Mouse (Mus musculus) MEL (cell line): ENCODE data around the gene Mgll. TPM values are rescaled to one million over a fixed set of nuclear protein-coding genes. Genes with fewer than 3 reads are reported as not detected.

ENCODE experiments used
- DNase-seq: peaks from one replicate; pipeline ENCODE4 v3.0.0; 2011; ENCODE audit warnings: low read depth, low spot score
- H3K27ac ChIP-seq: 2 replicates; pipeline ENCODE4 v1.5.1; 2012; ENCODE audit warnings: low read depth, mild to moderate bottlenecking, control low read depth, low read length, moderate library complexity; ENCODE audit not compliant: control insufficient read depth
- H3K27me3 ChIP-seq, 2 experiments: fragments of 150-350 bp in 1 of 2; sonication (generic) in 1 of 2; 2 replicates each; pipeline ENCODE4 v1.6.1; 2012; ENCODE audit warnings: low read length in 2 of 2, mild to moderate bottlenecking in 2 of 2, improper control_type of control experiment in 1 of 2, moderate library complexity in 1 of 2; ENCODE audit not compliant: insufficient read depth in 2 of 2, control insufficient read depth in 1 of 2
- H3K36me3 ChIP-seq, 2 experiments: 2 replicates each; pipeline ENCODE4 v1.6.1; 2012 to 2014; ENCODE audit warnings: low read length in 2 of 2, improper control_type of control experiment in 1 of 2, inconsistent platforms in 1 of 2, mild to moderate bottlenecking in 1 of 2; ENCODE audit not compliant: insufficient read depth in 2 of 2, control insufficient read depth in 1 of 2
- H3K4me1 ChIP-seq, 2 experiments: fragments of 150-350 bp in 1 of 2; sonication (generic) in 1 of 2; 2 replicates each; pipeline ENCODE4 v1.6.1; 2012; ENCODE audit warnings: low read length in 2 of 2, improper control_type of control experiment in 1 of 2, mild to moderate bottlenecking in 1 of 2; ENCODE audit not compliant: insufficient read depth in 2 of 2, control insufficient read depth in 1 of 2
- H3K4me3 ChIP-seq, 2 experiments: fragments of 150-350 bp in 1 of 2; sonication (generic) in 1 of 2; 2 replicates each; pipeline ENCODE4 v1.5.1; 2012; ENCODE audit warnings: low read depth in 2 of 2, low read length in 2 of 2, mild to moderate bottlenecking in 2 of 2, moderate library complexity in 2 of 2, control low read depth in 1 of 2, improper control_type of control experiment in 1 of 2; ENCODE audit not compliant: control insufficient read depth in 1 of 2, insufficient read depth in 1 of 2
- H3K79me2 ChIP-seq: 2 replicates; pipeline ENCODE4 v1.6.1; 2012; ENCODE audit warnings: mild to moderate bottlenecking, low read length, moderate library complexity; ENCODE audit not compliant: control insufficient read depth, poor library complexity, insufficient read depth
- H3K9ac ChIP-seq: 2 replicates; pipeline ENCODE4 v1.6.1; 2012; ENCODE audit warnings: low read depth, mild to moderate bottlenecking, control low read depth, low read length, moderate library complexity; ENCODE audit not compliant: control insufficient read depth, poor library complexity, severe bottlenecking
- H3K9me3 ChIP-seq: fragments of 150-350 bp; sonication (generic); replicated peaks from 2 replicates; pipeline ENCODE4 v1.6.1; 2012; ENCODE audit warnings: mild to moderate bottlenecking, low read length, improper control_type of control experiment, moderate library complexity; ENCODE audit not compliant: insufficient read depth
- CHD1 ChIP-seq: IDR thresholded peaks from 2 replicates; pipeline ENCODE4 v1.6.1; 2012; ENCODE audit warnings: low read depth, mild to moderate bottlenecking, inconsistent platforms, low read length, improper control_type of control experiment
- CHD2 ChIP-seq: IDR thresholded peaks from 2 replicates; pipeline ENCODE4 v1.6.1; 2011; ENCODE audit warnings: low read length, improper control_type of control experiment
- CTCF ChIP-seq, 3 experiments: IDR thresholded peaks in 2 of 3; conservative IDR thresholded peaks in 1 of 3; 2 replicates each; pipeline ENCODE4 v1.5.1; 2011 to 2012; ENCODE audit warnings: low read length in 3 of 3, low read depth in 2 of 3, mild to moderate bottlenecking in 2 of 3, improper control_type of control experiment in 1 of 3, inconsistent platforms in 1 of 3, mixed read lengths in 1 of 3, moderate library complexity in 1 of 3; ENCODE audit not compliant: control insufficient read depth in 1 of 3, insufficient read depth in 1 of 3, poor library complexity in 1 of 3, severe bottlenecking in 1 of 3
- EP300 ChIP-seq, 2 experiments: IDR thresholded peaks; 2 replicates each; pipeline ENCODE4 v1.6.1; 2011; ENCODE audit warnings: improper control_type of control experiment in 2 of 2, low read length in 2 of 2, low read depth in 1 of 2, mild to moderate bottlenecking in 1 of 2
- ETS1 ChIP-seq: IDR thresholded peaks from 2 replicates; pipeline ENCODE4 v1.6.1; 2012; ENCODE audit warnings: low read depth, mild to moderate bottlenecking, inconsistent platforms, low read length, improper control_type of control experiment, moderate library complexity
- GABPA ChIP-seq: IDR thresholded peaks from 2 replicates; pipeline ENCODE4 v1.6.1; 2012; ENCODE audit warnings: low read depth, mild to moderate bottlenecking, inconsistent platforms, low read length, improper control_type of control experiment, moderate library complexity
- GATA1 ChIP-seq: IDR thresholded peaks from 2 replicates; pipeline ENCODE4 v1.6.1; 2011; ENCODE audit warnings: low read depth, low read length, improper control_type of control experiment
- HCFC1 ChIP-seq: IDR thresholded peaks from 2 replicates; pipeline ENCODE4 v1.6.1; 2012; ENCODE audit warnings: low read depth, mild to moderate bottlenecking, inconsistent platforms, low read length, improper control_type of control experiment, moderate library complexity
- KAT2A ChIP-seq: conservative IDR thresholded peaks from 2 replicates; pipeline ENCODE4 v1.6.1; 2012; ENCODE audit warnings: low read depth, low read length, improper control_type of control experiment, inconsistent platforms
- MAFK ChIP-seq: IDR thresholded peaks from 2 replicates; pipeline ENCODE4 v1.6.1; 2011; ENCODE audit warnings: low read depth, mild to moderate bottlenecking, low read length, improper control_type of control experiment, borderline replicate concordance
- MAX ChIP-seq: IDR thresholded peaks from 2 replicates; pipeline ENCODE4 v1.6.1; 2011; ENCODE audit warnings: low read length, improper control_type of control experiment
- MYC ChIP-seq: IDR thresholded peaks from 2 replicates; pipeline ENCODE4 v1.6.1; 2011; ENCODE audit warnings: low read depth, mild to moderate bottlenecking, low read length, improper control_type of control experiment, moderate library complexity
- NELFE ChIP-seq: IDR thresholded peaks from 2 replicates; pipeline ENCODE4 v1.6.1; 2011; ENCODE audit warnings: low read depth, low read length, improper control_type of control experiment
- RAD21 ChIP-seq: IDR thresholded peaks from 2 replicates; pipeline ENCODE4 v1.6.1; 2011; ENCODE audit warnings: mild to moderate bottlenecking, low read depth, low read length, improper control_type of control experiment
- RCOR1 ChIP-seq: IDR thresholded peaks from 2 replicates; pipeline ENCODE4 v1.6.1; 2012; ENCODE audit warnings: low read depth, mild to moderate bottlenecking, inconsistent platforms, low read length, improper control_type of control experiment
- SMC3 ChIP-seq: IDR thresholded peaks from 2 replicates; pipeline ENCODE4 v1.6.1; 2011; ENCODE audit warnings: low read depth, low read length, improper control_type of control experiment
- TAL1 ChIP-seq: IDR thresholded peaks from 2 replicates; pipeline ENCODE4 v1.6.1; 2012; ENCODE audit warnings: mild to moderate bottlenecking, inconsistent platforms, low read length, moderate library complexity, mixed read lengths
- TCF12 ChIP-seq: IDR thresholded peaks from 2 replicates; pipeline ENCODE4 v1.6.1; 2014; ENCODE audit warnings: low read depth, mild to moderate bottlenecking, inconsistent platforms, low read length, improper control_type of control experiment, moderate library complexity
- USF2 ChIP-seq, 2 experiments: IDR thresholded peaks; 2 replicates each; pipeline ENCODE4 v1.6.1; 2011 to 2012; ENCODE audit warnings: improper control_type of control experiment in 2 of 2, low read length in 2 of 2, borderline replicate concordance in 1 of 2, inconsistent platforms in 1 of 2, low read depth in 1 of 2, mild to moderate bottlenecking in 1 of 2; ENCODE audit not compliant: insufficient read depth in 1 of 2
- ZC3H11A ChIP-seq: IDR thresholded peaks from 2 replicates; pipeline ENCODE4 v1.6.1; 2012; ENCODE audit warnings: low read depth, mild to moderate bottlenecking, inconsistent platforms, low read length, improper control_type of control experiment
- ZKSCAN1 ChIP-seq: IDR thresholded peaks from 2 replicates; pipeline ENCODE4 v1.6.1; 2012; ENCODE audit warnings: low read depth, mild to moderate bottlenecking, inconsistent platforms, low read length, improper control_type of control experiment, moderate library complexity
- ZMIZ1 ChIP-seq: IDR thresholded peaks from 2 replicates; pipeline ENCODE4 v1.6.1; 2012; ENCODE audit warnings: low read depth, mild to moderate bottlenecking, inconsistent platforms, low read length, improper control_type of control experiment, moderate library complexity
- ZNF384 ChIP-seq: IDR thresholded peaks from 2 replicates; pipeline ENCODE4 v1.6.1; 2012; ENCODE audit warnings: low read depth, mild to moderate bottlenecking, inconsistent platforms, low read length, improper control_type of control experiment
- polyA plus RNA-seq, 2 experiments: library from polyadenylated mRNA; stranded (reverse) in 1 of 2; unstranded in 1 of 2; fragments of >175 nt in 1 of 2; fragments of >200 nt in 1 of 2; gene quantifications; 2 replicates each; pipeline versions ENCODE4 v1.2.1 to v1.2.4; 2012; ENCODE audit warnings: low replicate concordance in 2 of 2, low read depth in 1 of 2; ENCODE audit not compliant: insufficient read length in 2 of 2, insufficient read depth in 1 of 2, missing spikeins in 1 of 2
- total RNA-seq: library from RNA; depleted of rRNA; stranded (reverse); fragments of 300-350 nt; gene quantifications from 2 replicates; pipeline ENCODE4 v1.2.3, GENCODE M21; 2012

Gene Mgll
- total and polyA plus RNA-seq, 3 experiments: not detected

GRCm38 (mm10) chr6:88826088-88826487 lies 101.9 kb downstream of the Mgll start:
- no peak overlapping the region for H3K9ac ChIP-seq
- DNase-seq: no peak
- no peaks in the 10 kb centered on the region for H3K9me3 ChIP-seq
- H3K79me2 ChIP-seq: no peaks in the 10 kb centered on the region
- TF ChIP-seq KAT2A (no peak), MYC (no peak), ETS1 (no peak), CHD1 (no peak), TCF12 (no peak), USF2 (IDR thresholded peaks at IDR 0.05; ENCODE audit: borderline replicate concordance in 1 of 2, insufficient read depth in 1 of 2, low read depth in 1 of 2, low read length in 2 of 2) (no peak), EP300 (IDR thresholded peaks at IDR 0.05; ENCODE audit: low read depth in 1 of 2, low read length in 2 of 2) (no peak), CHD2 (no peak), ZNF384 (no peak), GABPA (no peak), SMC3 (no peak), RCOR1 (no peak), ZKSCAN1 (no peak), CTCF (IDR thresholded peaks at IDR 0.05 in 2 of 3, conservative IDR thresholded peaks at IDR 0.05 in 1 of 3; ENCODE audit: control insufficient read depth in 1 of 3, insufficient read depth in 1 of 3, low read depth in 2 of 3, low read length in 3 of 3, poor library complexity in 1 of 3, severe bottlenecking in 1 of 3) (no peak), ZC3H11A (no peak), MAFK (no peak), ZMIZ1 (no peak), TAL1 (no peak), HCFC1 (no peak)
- TF ChIP-seq, all 39 proteins: peak for 0
- no peak overlapping the region for H3K4me3 ChIP-seq
- no peaks in the 10 kb centered on the region; a peak in 1 of 4 replicates for H3K4me1 ChIP-seq
- H3K27ac ChIP-seq: no peak overlapping the region
- no peaks in the 10 kb centered on the region for H3K36me3 ChIP-seq
- H3K27me3 ChIP-seq: no peaks in the 10 kb centered on the region

DNA sequence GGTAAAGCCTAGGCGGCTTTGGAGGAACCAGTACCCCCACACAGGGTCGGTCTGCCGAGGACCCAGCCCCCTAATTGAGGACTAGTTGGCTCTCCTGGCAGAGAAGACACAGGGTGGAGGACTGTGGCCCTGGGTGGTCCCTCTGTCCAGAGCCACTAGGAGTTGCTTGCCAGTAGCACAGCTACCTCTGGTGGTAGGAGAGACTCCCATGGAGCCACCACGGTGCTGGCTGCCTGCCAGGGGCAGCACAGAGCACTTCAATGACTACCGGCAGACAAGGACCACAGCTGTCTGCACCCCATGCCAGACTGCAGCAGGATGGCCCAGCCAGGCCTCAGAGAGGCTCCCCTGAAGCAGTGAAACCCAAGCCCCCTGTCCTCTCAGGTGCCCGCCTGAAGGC lies 102.3 kb downstream of the Mgll start:
- Histone ChIP-seq H3K9ac (no peak overlapping the region), H3K4me3 (no peak overlapping the region), H3K79me2 (no peaks in the 10 kb centered on the region), H3K36me3 (no peaks in the 10 kb centered on the region), H3K27ac (no peak overlapping the region), H3K27me3 (no peaks in the 10 kb centered on the region), H3K9me3 (no peaks in the 10 kb centered on the region), H3K4me1 (no peaks in the 10 kb centered on the region)
- peak; percentile 51 for DNase-seq
- TF ChIP-seq CTCF (IDR thresholded peaks at IDR 0.05 in 2 of 3, conservative IDR thresholded peaks at IDR 0.05 in 1 of 3; ENCODE audit: control insufficient read depth in 1 of 3, insufficient read depth in 1 of 3, low read depth in 2 of 3, low read length in 3 of 3, poor library complexity in 1 of 3, severe bottlenecking in 1 of 3) (peak; percentile 16 to 42 (median 37); a peak in 5 of 6 replicates), SMC3 (peak; percentile 44), RAD21 (peak; percentile 29), EP300 (IDR thresholded peaks at IDR 0.05; ENCODE audit: low read depth in 1 of 2, low read length in 2 of 2) (no peak), GATA1 (no peak), MAX (no peak), NELFE (no peak)
